Mouse (Mus musculus) lung, postnatal 0 days (tissue): ENCODE measurements at regions not wholly inside any gene's neighbourhood (a gene's known extent, or its start where the extent isn't known, plus 50 kb on each side); places are given as distances from the start of the nearest gene placed in this dataset.
A peak's percentile ranks its signal among the peaks of the same experiment; 100 is the strongest.

ENCODE experiments used
- ATAC-seq: fragments of 200-750 bp; cut with Nextera tagmentation; 2 replicates; pipeline ENCODE4 v1.8.0; 2017; ENCODE audit warnings: moderate library complexity
- DNase-seq: peaks from one replicate; pipeline ENCODE4 v3.0.0-alpha.2; 2016; ENCODE audit warnings: low spot score
- H3K27ac ChIP-seq: fragments of 300-500 bp; sonication (generic); 2 replicates; pipeline ENCODE4 v1.5.1; 2014; ENCODE audit warnings: antibody characterized with exemption, mild to moderate bottlenecking, low read length, mixed read lengths
- H3K27me3 ChIP-seq: fragments of 300-500 bp; sonication (generic); replicated peaks from 2 replicates; pipeline ENCODE4 v1.6.1; 2014; ENCODE audit warnings: low read length, mixed read lengths; ENCODE audit not compliant: insufficient read depth
- H3K36me3 ChIP-seq: fragments of 300-500 bp; sonication (generic); 2 replicates; pipeline ENCODE4 v1.6.1; 2014; ENCODE audit warnings: low read length, mixed read lengths; ENCODE audit not compliant: insufficient read depth
- H3K4me1 ChIP-seq: fragments of 300-500 bp; sonication (generic); 2 replicates; pipeline ENCODE4 v1.6.1; 2014; ENCODE audit warnings: antibody characterized with exemption, low read depth, low read length, mixed read lengths; ENCODE audit not compliant: insufficient read depth
- H3K4me2 ChIP-seq: fragments of 300-500 bp; sonication (generic); replicated peaks from 2 replicates; pipeline ENCODE4 v1.6.1; 2014; ENCODE audit warnings: low read depth, mild to moderate bottlenecking, low read length, moderate library complexity, mixed read lengths
- H3K4me3 ChIP-seq: fragments of 300-500 bp; sonication (generic); 2 replicates; pipeline ENCODE4 v1.5.1; 2014; ENCODE audit warnings: low read depth, low read length
- H3K9ac ChIP-seq: fragments of 300-500 bp; sonication (generic); replicated peaks from 2 replicates; pipeline ENCODE4 v1.6.1; 2014; ENCODE audit warnings: low read depth, mild to moderate bottlenecking
- H3K9me3 ChIP-seq: fragments of 300-500 bp; sonication (generic); 2 replicates; pipeline ENCODE4 v1.6.1; 2016; ENCODE audit warnings: low read length, mixed read lengths
- CTCF ChIP-seq: IDR thresholded peaks from 2 replicates; pipeline ENCODE4 v1.5.1; 2016; ENCODE audit warnings: antibody characterized with exemption, mild to moderate bottlenecking
- EP300 ChIP-seq: IDR thresholded peaks from 2 replicates; pipeline ENCODE4 v1.6.1; 2016; ENCODE audit warnings: antibody characterized with exemption, mild to moderate bottlenecking, control low read depth
- whole genome bisulfite sequencing: fragments of 180-500 bp; shearing (Covaris S2); extraction: QIAGEN DNeasy Blood & Tissue Kit; methylation state at CpG from one replicate; pipeline ENCODE4 v1.1.7; 2014; 5-methylcytosine and 5-hydroxymethylcytosine counted together

GRCm38 (mm10) chr14:56313969-56314368 lies 50.9 kb upstream of the Atp12a start:
- Histone ChIP-seq H3K4me3 (no peak overlapping the region), H3K4me1 (peaks cover 4% of the 10 kb centered on the region), H3K36me3 (no peaks in the 10 kb centered on the region), H3K27me3 (no peaks in the 10 kb centered on the region), H3K27ac (no peak overlapping the region), H3K4me2 (no peak overlapping the region), H3K9ac (no peak overlapping the region), H3K9me3 (no peaks in the 10 kb centered on the region)
- ATAC-seq (no peak), DNase-seq (no peak)
- TF ChIP-seq CTCF (no peak), EP300 (no peak)
- WGBS, result 66% methylated on average over 9 of the region's 9 CpGs

- Histone ChIP-seq H3K9me3 (no peaks in the 10 kb centered on the region), H3K27me3 (no peaks in the 10 kb centered on the region), H3K27ac (no peak overlapping the region), H3K9ac (no peak overlapping the region), H3K4me3 (no peak overlapping the region), H3K4me1 (peaks cover 4% of the 10 kb centered on the region), H3K4me2 (no peak overlapping the region), H3K36me3 (no peaks in the 10 kb centered on the region)
- ATAC-seq (peak; percentile 9; the same call in 1 of the 2 replicates), DNase-seq (peak; percentile 61)
- TF ChIP-seq EP300 (no peak), CTCF (peak; percentile 88)
- WGBS, result 15% methylated on average over 7 of the region's 7 CpGs
Measured at GRCm38 (mm10) chr14:56314459-56314858, 50.4 kb upstream of the Atp12a start.
